Mouse (Mus musculus): Measurements from ENCODE around the gene Gm960.
"Not testable (repeated sequence)": the region's sequence is repeated elsewhere in the genome, so short reads cannot be mapped to it uniquely, and the experiment has no call there.

Gm960 gene

GRCm38 (mm10) chr19:4589081-4589480 lies 109.4 kb downstream of the Gm960 start:
- DNase-seq (ENCODE audit: low spot score) = no peak

DNA sequence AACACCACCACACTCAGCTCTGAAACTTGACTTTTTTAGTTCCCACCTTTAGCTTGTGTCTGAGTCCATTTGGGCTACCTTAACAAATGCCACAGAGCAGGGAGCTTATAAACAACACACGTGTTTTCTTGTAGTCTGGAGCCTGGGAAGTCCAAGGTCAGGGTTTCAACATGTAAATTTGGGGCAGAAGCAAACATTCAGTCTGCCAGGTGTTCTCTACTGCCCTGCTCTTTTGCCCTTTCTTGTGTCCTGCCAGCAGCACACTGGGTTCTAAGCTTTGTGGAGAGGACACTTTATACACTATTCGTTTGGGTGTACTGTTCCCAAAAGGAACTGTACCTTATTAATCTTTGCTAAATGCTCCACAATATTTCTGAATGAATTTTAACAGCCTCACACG lies 110.0 kb downstream of the Gm960 start:
- DNase-seq (ENCODE audit: low spot score) = no peak

GRCm38 (mm10) chr19:4587426-4587825 lies 111.0 kb downstream of the Gm960 start:
- DNase-seq (ENCODE audit: low spot score) = no peak

- DNase-seq (ENCODE audit: low spot score) = not testable (repeated sequence)
These were observed 111.7 kb downstream of the Gm960 start for GRCm38 (mm10) chr19:4586783-4587182.

DNA sequence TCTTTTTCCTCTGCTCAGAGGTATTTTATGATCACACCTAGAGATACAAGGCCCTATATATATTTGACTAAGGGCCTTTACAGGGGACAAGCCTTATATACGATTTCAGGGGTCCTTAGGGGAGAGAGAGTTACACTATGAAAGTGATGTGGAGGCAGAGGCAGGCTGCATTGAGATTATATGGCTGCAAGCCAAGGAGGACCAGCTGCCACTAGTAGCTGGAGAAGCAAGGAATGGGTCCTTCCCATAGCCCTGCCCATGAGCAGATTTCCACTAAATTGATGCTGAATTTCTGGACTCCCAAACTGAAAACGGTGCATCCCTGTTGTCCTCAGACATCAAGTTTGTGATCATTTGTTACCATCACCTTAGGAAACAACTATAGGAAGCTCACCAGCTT lies 114.6 kb downstream of the Gm960 start:
- no peak for DNase-seq (ENCODE audit: low spot score)

DNA sequence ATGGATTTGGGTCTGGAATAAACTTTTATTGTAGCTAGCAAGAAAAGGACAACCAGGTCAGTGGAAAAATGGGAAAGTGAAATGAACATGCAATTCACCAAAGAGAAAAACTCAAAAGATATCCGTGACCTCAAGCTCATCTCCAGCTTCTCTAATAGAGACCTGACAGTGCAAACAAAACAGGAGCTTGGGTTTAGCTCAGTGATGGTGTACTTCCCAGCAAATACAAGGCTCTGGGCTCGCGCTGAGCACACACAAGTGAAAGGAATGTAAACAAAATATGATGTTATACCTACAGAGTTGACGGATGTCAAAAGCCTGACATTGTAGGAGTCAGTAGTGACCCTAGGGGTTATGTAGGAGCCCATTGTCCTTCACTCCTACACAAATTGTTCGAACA lies 119.2 kb downstream of the Gm960 start:
- DNase-seq (ENCODE audit: low spot score) = no peak

- DNase-seq (ENCODE audit: low spot score) = no peak
These were observed 119.7 kb downstream of the Gm960 start for GRCm38 (mm10) chr19:4578799-4579198.

All from testis, postnatal 10 days (tissue).